Mouse (Mus musculus): ENCODE results near the gene Pde4b.

Gene Pde4b

GRCm38 (mm10) chr4:102505714-102506113 is 418.4 kb downstream of the Pde4b start:
- no peak for DNase-seq (ENCODE audit: low read depth, low spot score)

GRCm38 (mm10) chr4:102506376-102507280 is 419.3 kb downstream of the Pde4b start:
- DNase-seq (ENCODE audit: low read depth, low spot score) = no peak

GRCm38 (mm10) chr4:102507344-102507743 is 420.0 kb downstream of the Pde4b start:
- DNase-seq (ENCODE audit: low read depth, low spot score) = no peak

- no peak for DNase-seq (ENCODE audit: low read depth, low spot score)
These were observed 420.4 kb downstream of the Pde4b start for GRCm38 (mm10) chr4:102507753-102508152.

GRCm38 (mm10) chr4:102510061-102510460 is 422.7 kb downstream of the Pde4b start:
- no peak for DNase-seq (ENCODE audit: low read depth, low spot score)

GRCm38 (mm10) chr4:102510939-102511391 is 423.6 kb downstream of the Pde4b start:
- DNase-seq (ENCODE audit: low read depth, low spot score) = peak; percentile 72

DNA sequence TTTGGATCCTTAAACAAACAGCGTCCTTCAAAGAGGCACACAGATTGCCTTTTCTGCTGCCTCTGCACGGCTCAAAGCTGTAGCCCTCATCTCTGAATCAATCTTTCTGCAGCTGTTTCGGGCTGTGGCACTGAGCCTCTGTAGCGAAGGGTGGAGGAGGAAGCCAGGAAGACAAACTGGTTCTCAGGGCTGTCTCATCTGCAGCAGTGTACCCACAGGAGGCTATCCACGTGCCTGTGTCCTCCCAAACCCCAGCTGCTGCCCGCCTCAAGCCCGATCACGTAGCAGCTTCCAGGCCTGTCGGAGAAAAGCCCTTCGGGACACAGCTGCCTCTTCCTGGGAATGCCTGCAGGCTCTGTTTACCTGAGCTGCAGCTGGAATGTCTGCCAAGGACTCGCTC is 424.2 kb downstream of the Pde4b start:
- DNase-seq (ENCODE audit: low read depth, low spot score) = peak; percentile 33

DNA sequence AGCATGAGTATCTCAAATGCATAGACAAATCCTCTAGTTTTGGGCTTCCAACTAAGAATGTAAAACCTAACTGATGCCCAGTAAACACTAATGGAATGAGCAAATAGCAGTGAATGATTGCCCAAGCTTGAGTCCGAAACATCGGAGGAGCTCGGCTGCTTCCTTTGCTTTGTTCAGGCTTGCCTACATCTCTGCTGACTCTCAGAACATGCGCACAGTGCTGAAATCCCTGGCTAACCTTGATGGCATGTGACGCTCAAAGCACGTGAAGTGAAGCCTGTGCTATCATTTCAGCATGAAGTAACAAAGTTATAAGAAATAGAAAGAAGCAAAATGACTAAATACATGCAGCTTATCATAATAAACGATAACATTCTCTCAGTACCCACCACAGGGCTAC is 425.6 kb downstream of the Pde4b start:
- no peak for DNase-seq (ENCODE audit: low read depth, low spot score)

- no peak for DNase-seq (ENCODE audit: low read depth, low spot score)
These were observed 426.2 kb downstream of the Pde4b start for GRCm38 (mm10) chr4:102513514-102513913.

GRCm38 (mm10) chr4:102514972-102515835 is 427.9 kb downstream of the Pde4b start:
- DNase-seq (ENCODE audit: low read depth, low spot score) = no peak

DNA sequence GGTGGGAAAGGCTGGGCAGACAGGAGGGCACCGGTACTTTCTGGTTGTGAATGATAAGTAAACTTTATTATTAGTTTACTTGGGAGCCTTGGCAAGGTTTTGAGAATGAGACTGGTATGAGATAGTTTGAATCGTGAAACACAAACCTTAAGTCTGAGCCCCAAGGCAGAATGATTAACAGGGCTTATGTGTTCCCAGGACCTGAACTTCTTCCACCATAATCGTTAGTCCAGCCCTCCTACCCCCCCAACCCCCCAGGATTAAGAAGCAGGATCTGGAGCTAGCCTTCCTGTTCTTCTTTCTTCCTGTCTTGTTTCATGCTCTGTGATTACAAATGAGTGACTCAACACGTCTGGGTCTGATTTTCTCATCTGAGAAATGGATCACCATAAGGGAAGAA is 429.1 kb downstream of the Pde4b start:
- DNase-seq (ENCODE audit: low read depth, low spot score) = no peak

GRCm38 (mm10) chr4:102516982-102517630 is 429.8 kb downstream of the Pde4b start:
- DNase-seq (ENCODE audit: low read depth, low spot score) = no peak

DNA sequence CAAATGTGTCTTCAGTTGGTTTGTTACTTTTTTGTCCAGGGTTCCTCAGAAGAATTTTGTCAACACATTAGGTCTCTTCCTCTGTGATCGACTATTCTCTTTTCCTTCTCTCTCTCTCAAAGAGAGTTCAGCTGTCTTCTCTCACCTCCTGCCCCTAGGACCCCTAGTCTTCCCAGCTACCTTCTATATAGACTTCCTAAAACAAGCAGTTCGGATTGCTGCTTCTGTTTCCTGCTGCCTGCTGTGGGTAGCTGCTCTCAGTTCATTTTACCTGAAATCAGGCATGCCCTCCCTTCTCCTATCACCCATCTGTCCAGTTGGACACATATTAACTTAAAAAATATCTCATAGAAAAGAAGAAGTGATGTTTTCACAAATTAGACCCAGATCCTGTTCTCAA is 430.3 kb downstream of the Pde4b start:
- DNase-seq (ENCODE audit: low read depth, low spot score) = no peak

DNA sequence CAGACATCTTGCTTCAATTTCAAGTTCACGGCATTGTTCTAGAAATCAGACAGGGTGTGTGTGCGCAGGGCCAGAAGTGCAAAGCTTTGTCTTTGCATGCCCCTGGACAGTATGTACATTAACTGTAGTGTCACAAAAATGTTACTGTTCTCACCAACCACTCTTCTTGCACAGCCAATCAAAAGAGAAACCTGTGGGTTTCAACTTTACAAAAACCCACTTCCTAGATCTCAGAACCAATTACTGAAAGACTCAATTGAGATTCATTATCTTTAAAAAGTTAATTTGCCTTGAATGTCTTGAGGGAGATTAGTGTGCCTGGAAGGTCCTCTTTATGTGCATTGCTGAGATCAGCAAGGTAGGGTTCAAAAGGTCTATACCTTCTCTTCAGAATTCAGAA is 431.0 kb downstream of the Pde4b start:
- DNase-seq (ENCODE audit: low read depth, low spot score) = no peak

- DNase-seq (ENCODE audit: low read depth, low spot score) = no peak
These were observed 433.4 kb downstream of the Pde4b start for GRCm38 (mm10) chr4:102520669-102521261.

DNA sequence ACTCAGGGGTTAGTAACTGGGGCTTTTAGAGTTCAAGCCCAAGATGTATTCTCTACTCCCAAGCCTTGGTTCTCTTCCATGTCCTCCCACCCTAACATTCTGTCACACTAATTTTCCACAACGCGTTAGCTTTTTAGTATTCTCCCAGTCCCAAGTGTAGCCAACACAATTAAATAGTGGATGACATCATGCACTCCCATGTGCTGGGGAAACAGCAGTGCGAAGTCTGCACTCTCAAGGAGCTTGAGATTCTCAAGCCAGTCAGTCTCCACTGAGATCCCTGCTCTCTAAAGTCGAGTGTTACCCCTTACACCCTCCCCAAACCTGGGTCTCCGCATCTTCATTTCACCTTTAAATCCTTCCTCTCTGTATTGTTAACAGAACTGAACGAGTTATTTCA is 434.1 kb downstream of the Pde4b start:
- no peak for DNase-seq (ENCODE audit: low read depth, low spot score)

DNA sequence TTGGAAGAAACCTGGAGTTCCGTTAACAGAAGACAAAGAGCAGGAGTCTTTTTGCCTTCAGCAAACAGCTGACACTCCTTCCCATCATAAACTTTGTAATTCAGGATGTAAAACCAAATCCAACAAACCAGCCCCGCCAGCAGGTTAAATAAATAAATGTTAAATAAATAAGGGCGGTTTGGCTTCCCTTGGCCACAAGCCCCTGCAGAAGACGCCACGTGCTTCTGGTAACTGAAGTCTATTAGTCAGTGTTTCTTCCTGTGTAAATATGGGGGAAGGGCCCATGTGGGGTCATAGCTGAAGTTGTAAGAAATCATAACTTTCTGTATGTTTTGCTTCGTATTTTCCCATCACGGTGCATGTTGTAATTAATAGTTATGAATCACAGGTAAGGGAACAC is 440.0 kb downstream of the Pde4b start:
- no peak for DNase-seq (ENCODE audit: low read depth, low spot score)

DNA sequence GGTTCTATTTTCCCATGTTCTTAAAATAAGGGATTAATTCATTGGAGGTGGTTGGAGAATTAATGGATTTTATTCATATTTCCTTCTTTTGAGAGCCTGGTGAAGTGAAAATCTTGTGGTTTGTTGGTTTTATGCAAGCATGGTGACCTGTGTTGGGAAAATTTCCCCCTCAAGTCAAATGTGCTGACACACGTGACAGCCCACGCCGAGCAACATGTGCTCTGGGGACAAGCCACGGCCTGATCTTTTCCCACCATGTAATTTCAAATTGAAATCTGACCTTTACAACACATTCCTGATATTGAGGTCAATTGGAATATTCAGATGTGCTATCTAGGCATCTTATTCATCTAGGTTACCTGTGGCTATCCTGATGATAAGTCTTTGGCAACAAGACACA is 443.5 kb downstream of the Pde4b start:
- DNase-seq (ENCODE audit: low read depth, low spot score) = no peak

GRCm38 (mm10) chr4:102531729-102532128 is 444.4 kb downstream of the Pde4b start:
- DNase-seq (ENCODE audit: low read depth, low spot score) = no peak

- DNase-seq (ENCODE audit: low read depth, low spot score) = no peak
These were observed 446.1 kb downstream of the Pde4b start for GRCm38 (mm10) chr4:102533183-102534048.

All from mesoderm, embryonic 11.5 days (tissue).